Mouse (Mus musculus): ENCODE results near the gene Csnk2b. TPM values are rescaled to one million over a fixed set of nuclear protein-coding genes. Genes with fewer than 3 reads are reported as not detected.

Gene Csnk2b
- polyA plus RNA-seq, 1 experiment from 2014 or later: 245 TPM

GRCm38 (mm10) chr17:35088151-35088550, 33.7 kb downstream of the Csnk2b start:
- peaks cover 4% of the 10 kb centered on the region for H3K4me1 ChIP-seq (ENCODE audit: control insufficient read depth, insufficient read depth, low read length)
- no peak overlapping the region for H3K4me3 ChIP-seq (replicated peaks; ENCODE audit: low read length)
- 59% methylated on average over 2 of the region's 2 CpGs for WGBS
- H3K9ac ChIP-seq (ENCODE audit: low read length): no peak overlapping the region
- H3K27me3 ChIP-seq (ENCODE audit: control insufficient read depth, insufficient read depth, low read length): no peaks in the 10 kb centered on the region
- ATAC-seq (ENCODE audit: insufficient read depth, low FRiP score): no peak
- H3K27ac ChIP-seq (ENCODE audit: low read length): no peak overlapping the region
- peaks cover 12% of the 10 kb centered on the region; the same call in 1 of the 2 replicates for H3K36me3 ChIP-seq (ENCODE audit: control insufficient read depth, insufficient read depth, low read length)
- no peaks in the 10 kb centered on the region for H3K9me3 ChIP-seq (replicated peaks; ENCODE audit: control insufficient read depth, low read length)
- H3K4me2 ChIP-seq (ENCODE audit: low read depth, low read length): no peak overlapping the region

- no peaks in the 10 kb centered on the region for H3K36me3 ChIP-seq (ENCODE audit: control insufficient read depth, insufficient read depth, low read length)
- H3K4me3 ChIP-seq (replicated peaks; ENCODE audit: low read length): no peak within 1 kb of the TSS
- no peak within 1 kb of the TSS for H3K9ac ChIP-seq (ENCODE audit: low read length)
- no peak within 1 kb of the TSS for H3K27ac ChIP-seq (ENCODE audit: low read length)
- H3K4me1 ChIP-seq (ENCODE audit: control insufficient read depth, insufficient read depth, low read length): peaks cover 4% of the 10 kb centered on the region
- WGBS: 62% methylated on average over 7 of the region's 7 CpGs
- H3K4me2 ChIP-seq (ENCODE audit: low read depth, low read length): no peak within 1 kb of the TSS
- H3K27me3 ChIP-seq (ENCODE audit: control insufficient read depth, insufficient read depth, low read length): no peaks in the 10 kb centered on the region
- no peak for ATAC-seq (ENCODE audit: insufficient read depth, low FRiP score)
- H3K9me3 ChIP-seq (replicated peaks; ENCODE audit: control insufficient read depth, low read length): no peaks in the 10 kb centered on the region
Measured at GRCm38 (mm10) chr17:35085208-35085865, 36.5 kb downstream of the Csnk2b start, which contains the start of gene Ly6g6f. Ly6g6f (minus strand) TSS chr17:35085610.

- Histone ChIP-seq H3K4me3 (replicated peaks; ENCODE audit: low read length) (no peak overlapping the region), H3K27ac (ENCODE audit: low read length) (no peak overlapping the region), H3K27me3 (ENCODE audit: control insufficient read depth, insufficient read depth, low read length) (no peaks in the 10 kb centered on the region), H3K4me1 (ENCODE audit: control insufficient read depth, insufficient read depth, low read length) (peaks cover 6% of the 10 kb centered on the region), H3K9ac (ENCODE audit: low read length) (no peak overlapping the region), H3K36me3 (ENCODE audit: control insufficient read depth, insufficient read depth, low read length) (no peaks in the 10 kb centered on the region), H3K4me2 (ENCODE audit: low read depth, low read length) (no peak overlapping the region), H3K9me3 (replicated peaks; ENCODE audit: control insufficient read depth, low read length) (no peaks in the 10 kb centered on the region)
- ATAC-seq (ENCODE audit: insufficient read depth, low FRiP score): no peak
- WGBS: 68% methylated on average over 3 of the region's 3 CpGs
Measured at GRCm38 (mm10) chr17:35083929-35084497, 37.8 kb downstream of the Csnk2b start.

GRCm38 (mm10) chr17:35082841-35083576, 38.8 kb downstream of the Csnk2b start:
- H3K27ac ChIP-seq (ENCODE audit: low read length): no peak overlapping the region
- H3K4me2 ChIP-seq (ENCODE audit: low read depth, low read length): no peak overlapping the region
- H3K9ac ChIP-seq (ENCODE audit: low read length): no peak overlapping the region
- H3K4me3 ChIP-seq (replicated peaks; ENCODE audit: low read length): no peak overlapping the region
- no peaks in the 10 kb centered on the region for H3K27me3 ChIP-seq (ENCODE audit: control insufficient read depth, insufficient read depth, low read length)
- 87% methylated on average over 16 of the region's 16 CpGs for WGBS
- H3K9me3 ChIP-seq (replicated peaks; ENCODE audit: control insufficient read depth, low read length): no peaks in the 10 kb centered on the region
- H3K36me3 ChIP-seq (ENCODE audit: control insufficient read depth, insufficient read depth, low read length): no peaks in the 10 kb centered on the region
- no peak for ATAC-seq (ENCODE audit: insufficient read depth, low FRiP score)
- peaks cover 6% of the 10 kb centered on the region for H3K4me1 ChIP-seq (ENCODE audit: control insufficient read depth, insufficient read depth, low read length)

GRCm38 (mm10) chr17:35080710-35081109, 41.1 kb downstream of the Csnk2b start:
- H3K27me3 ChIP-seq (ENCODE audit: control insufficient read depth, insufficient read depth, low read length): no peaks in the 10 kb centered on the region
- H3K4me1 ChIP-seq (ENCODE audit: control insufficient read depth, insufficient read depth, low read length): peaks cover 10% of the 10 kb centered on the region
- no peaks in the 10 kb centered on the region for H3K36me3 ChIP-seq (ENCODE audit: control insufficient read depth, insufficient read depth, low read length)
- ATAC-seq (ENCODE audit: insufficient read depth, low FRiP score): no peak
- no peak overlapping the region for H3K4me2 ChIP-seq (ENCODE audit: low read depth, low read length)
- WGBS: 79% methylated on average over 4 of the region's 4 CpGs
- no peak overlapping the region for H3K27ac ChIP-seq (ENCODE audit: low read length)
- no peak overlapping the region for H3K9ac ChIP-seq (ENCODE audit: low read length)
- H3K9me3 ChIP-seq (replicated peaks; ENCODE audit: control insufficient read depth, low read length): no peaks in the 10 kb centered on the region
- no peak overlapping the region for H3K4me3 ChIP-seq (replicated peaks; ENCODE audit: low read length)

GRCm38 (mm10) chr17:35080248-35080647, 41.6 kb downstream of the Csnk2b start:
- ATAC-seq (ENCODE audit: insufficient read depth, low FRiP score): no peak

GRCm38 (mm10) chr17:35079778-35080177, 42.1 kb downstream of the Csnk2b start:
- Histone ChIP-seq H3K36me3 (ENCODE audit: control insufficient read depth, insufficient read depth, low read length) (no peaks in the 10 kb centered on the region), H3K9me3 (replicated peaks; ENCODE audit: control insufficient read depth, low read length) (no peaks in the 10 kb centered on the region), H3K4me1 (ENCODE audit: control insufficient read depth, insufficient read depth, low read length) (peaks cover 10% of the 10 kb centered on the region), H3K27me3 (ENCODE audit: control insufficient read depth, insufficient read depth, low read length) (no peaks in the 10 kb centered on the region), H3K4me2 (ENCODE audit: low read depth, low read length) (0 out of 2 replicates have a peak overlapping the region, but pooled peaks have one; percentile 3), H3K4me3 (replicated peaks; ENCODE audit: low read length) (no peak overlapping the region), H3K9ac (ENCODE audit: low read length) (peak overlapping the region; percentile 27; the same call in 1 of the 2 replicates), H3K27ac (ENCODE audit: low read length) (no peak overlapping the region)
- 42% methylated on average over 9 of the region's 9 CpGs for WGBS
- no peak for ATAC-seq (ENCODE audit: insufficient read depth, low FRiP score)

More at GRCm38 (mm10) chr17:35080248-35080647, 41.6 kb downstream of the Csnk2b start:
- Histone ChIP-seq H3K4me3 (replicated peaks; ENCODE audit: low read length) (no peak overlapping the region), H3K36me3 (ENCODE audit: control insufficient read depth, insufficient read depth, low read length) (no peaks in the 10 kb centered on the region), H3K4me1 (ENCODE audit: control insufficient read depth, insufficient read depth, low read length) (peaks cover 10% of the 10 kb centered on the region), H3K4me2 (ENCODE audit: low read depth, low read length) (no peak overlapping the region), H3K9me3 (replicated peaks; ENCODE audit: control insufficient read depth, low read length) (no peaks in the 10 kb centered on the region), H3K27ac (ENCODE audit: low read length) (no peak overlapping the region), H3K9ac (ENCODE audit: low read length) (0 out of 2 replicates have a peak overlapping the region, but pooled peaks have one; percentile 27), H3K27me3 (ENCODE audit: control insufficient read depth, insufficient read depth, low read length) (no peaks in the 10 kb centered on the region)
- 49% methylated on average over 6 of the region's 6 CpGs for WGBS

- peak within 1 kb of the TSS; percentile 60 for H3K27ac ChIP-seq (ENCODE audit: low read length)
- H3K36me3 ChIP-seq (ENCODE audit: control insufficient read depth, insufficient read depth, low read length): no peaks in the 10 kb centered on the region
- peak; percentile 56 for ATAC-seq (ENCODE audit: insufficient read depth, low FRiP score)
- H3K9me3 ChIP-seq (replicated peaks; ENCODE audit: control insufficient read depth, low read length): no peaks in the 10 kb centered on the region
- no peaks in the 10 kb centered on the region for H3K27me3 ChIP-seq (ENCODE audit: control insufficient read depth, insufficient read depth, low read length)
- H3K4me1 ChIP-seq (ENCODE audit: control insufficient read depth, insufficient read depth, low read length): peaks cover 10% of the 10 kb centered on the region
- 12% methylated on average over 14 of the region's 14 CpGs for WGBS
- peak within 1 kb of the TSS; percentile 39 for H3K4me3 ChIP-seq (replicated peaks; ENCODE audit: low read length)
- peak within 1 kb of the TSS; percentile 37 for H3K4me2 ChIP-seq (ENCODE audit: low read depth, low read length)
- peak within 1 kb of the TSS; percentile 69 for H3K9ac ChIP-seq (ENCODE audit: low read length)
Measured at GRCm38 (mm10) chr17:35077786-35078233, 44.0 kb downstream of the Csnk2b start, which contains the start of gene Ly6g6d. Ly6g6d (minus strand) TSS chr17:35078065.

- Histone ChIP-seq H3K27ac (ENCODE audit: low read length) (peak overlapping the region; percentile 60), H3K9me3 (replicated peaks; ENCODE audit: control insufficient read depth, low read length) (no peaks in the 10 kb centered on the region), H3K4me2 (ENCODE audit: low read depth, low read length) (peak overlapping the region; percentile 37), H3K36me3 (ENCODE audit: control insufficient read depth, insufficient read depth, low read length) (no peaks in the 10 kb centered on the region), H3K4me3 (replicated peaks; ENCODE audit: low read length) (peak overlapping the region; percentile 39), H3K4me1 (ENCODE audit: control insufficient read depth, insufficient read depth, low read length) (peaks cover 10% of the 10 kb centered on the region), H3K9ac (ENCODE audit: low read length) (peak overlapping the region; percentile 69), H3K27me3 (ENCODE audit: control insufficient read depth, insufficient read depth, low read length) (no peaks in the 10 kb centered on the region)
- ATAC-seq (ENCODE audit: insufficient read depth, low FRiP score): no peak; the same call in 1 of the 2 replicates
- 55% methylated on average over 2 of the region's 2 CpGs for WGBS
Measured at GRCm38 (mm10) chr17:35077285-35077684, 44.6 kb downstream of the Csnk2b start.

Data from stomach, embryonic 16.5 days (tissue).